Mouse (Mus musculus): ENCODE results near the gene Gm20388.
A peak's percentile ranks its signal among the peaks of the same experiment; 100 is the strongest.

Gene Gm20388

GRCm38 (mm10) chr8:122593783-122594507, 2683.3 kb downstream of the Gm20388 start:
- DNase-seq = no peak

- no peak for DNase-seq
Observed at GRCm38 (mm10) chr8:122596031-122596430, 2685.4 kb downstream of the Gm20388 start.

- DNase-seq = no peak
Observed at GRCm38 (mm10) chr8:122600666-122601065, 2690.0 kb downstream of the Gm20388 start.

- no peak for DNase-seq
Observed at GRCm38 (mm10) chr8:122604640-122605039, 2694.0 kb downstream of the Gm20388 start.

- peak; percentile 26 to 33 for DNase-seq
Observed at GRCm38 (mm10) chr8:122605367-122605766, 2694.7 kb downstream of the Gm20388 start.

GRCm38 (mm10) chr8:122606810-122607209, 2696.2 kb downstream of the Gm20388 start:
- DNase-seq = no peak

GRCm38 (mm10) chr8:122610209-122610608, 2699.6 kb downstream of the Gm20388 start:
- no peak for DNase-seq

- peak; percentile 66 to 68 for DNase-seq
Observed at GRCm38 (mm10) chr8:122610612-122611277, 2700.1 kb downstream of the Gm20388 start.

GRCm38 (mm10) chr8:122611295-122612133, 2700.9 kb downstream of the Gm20388 start, which contains the start of the genes Galns and Trappc2l:
Galns (minus strand) TSS chr8:122611463.
Trappc2l (plus strand) TSS chr8:122611640.
- peak; percentile 96 to 98 for DNase-seq

GRCm38 (mm10) chr8:122616181-122616905, 2705.7 kb downstream of the Gm20388 start:
- DNase-seq = no peak

- peak; percentile 88 to 90 for DNase-seq
Observed at GRCm38 (mm10) chr8:122617947-122618546, 2707.4 kb downstream of the Gm20388 start.

GRCm38 (mm10) chr8:122618660-122619378, 2708.2 kb downstream of the Gm20388 start:
- no peak for DNase-seq

GRCm38 (mm10) chr8:122620446-122620845, 2709.8 kb downstream of the Gm20388 start:
- DNase-seq = no peak

- DNase-seq = no peak
Observed at GRCm38 (mm10) chr8:122622727-122623126, 2712.1 kb downstream of the Gm20388 start, which contains the start of gene Pabpn1l. Pabpn1l (minus strand) TSS chr8:122622739.

- DNase-seq = no peak
Observed at GRCm38 (mm10) chr8:122623844-122624642, 2713.4 kb downstream of the Gm20388 start.

- no peak for DNase-seq
Observed at GRCm38 (mm10) chr8:122624653-122625052, 2714.0 kb downstream of the Gm20388 start.

- no peak for DNase-seq
Observed at GRCm38 (mm10) chr8:122625811-122626210, 2715.2 kb downstream of the Gm20388 start.

- no peak for DNase-seq
Observed at GRCm38 (mm10) chr8:122626896-122627295, 2716.3 kb downstream of the Gm20388 start.

GRCm38 (mm10) chr8:122629388-122629787, 2718.7 kb downstream of the Gm20388 start:
- no peak for DNase-seq

GRCm38 (mm10) chr8:122630696-122631095, 2720.1 kb downstream of the Gm20388 start:
- no peak for DNase-seq

Measured in B cell, adult 2 months (primary cell).